In the genomic region with DNA sequence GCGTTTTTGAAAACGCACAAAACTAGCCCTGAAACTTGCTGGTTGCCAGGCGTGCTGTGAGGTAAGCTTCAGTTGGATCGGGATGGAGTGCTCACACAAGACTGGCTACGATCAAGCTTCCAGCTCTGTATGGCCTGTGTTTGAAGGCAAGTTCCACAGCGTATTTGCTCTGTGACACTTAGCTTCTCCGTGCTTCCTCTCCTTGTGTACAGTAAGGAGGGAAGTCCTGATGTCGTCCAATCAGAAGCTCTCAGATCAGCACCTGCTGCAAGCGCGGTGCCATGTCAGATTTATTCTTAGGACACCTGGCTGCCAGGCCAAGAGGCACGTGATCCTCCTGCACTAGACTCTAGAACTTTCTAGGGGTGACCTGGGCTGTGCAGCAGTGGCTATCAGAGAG, we compare ENCODE assay signal across 21 mouse cellular contexts.
DNase-seq lines count a peak whose midpoint lies in the region; ATAC-seq and TF ChIP-seq lines count a peak whose summit lies in the region.
"Had no signal": no experiment of that assay in that cellular context is flagged by ENCODE, and none has a peak within 500 bp of the region (broad histone marks: within the 10 kb centered on the region; RNA-seq: fewer than 3 reads in every experiment).

No protein-coding gene starts in this region.

- H3K4me3 ChIP-seq in forebrain, embryonic 10.5 days: no peak overlapping the region
- no peak overlapping the region for H3K4me3 ChIP-seq in forebrain, embryonic 11.5 days (ENCODE audit: low read depth, low read length)
- H3K4me3 ChIP-seq in lung, embryonic 14.5 days (ENCODE audit: low read depth, low read length): no peak overlapping the region
- H3K4me3 ChIP-seq in limb, embryonic 12.5 days (replicated peaks): no peak overlapping the region
- H3K4me3 ChIP-seq: embryonic facial prominence, embryonic 12.5 days; forebrain, embryonic 13.5 days; heart, adult 2 months; liver, embryonic 13.5 days; megakaryocyte, embryonic 14.5 days had no signal

- no peak for TF ChIP-seq CTCF in lung, embryonic 14.5 days (IDR thresholded peaks at IDR 0.05; ENCODE audit: low read depth)

- H3K9ac ChIP-seq in forebrain, embryonic 11.5 days (ENCODE audit: low read length): no peak overlapping the region
- H3K9ac ChIP-seq in lung, embryonic 14.5 days: no peak overlapping the region
- H3K9ac ChIP-seq in limb, embryonic 12.5 days (replicated peaks): no peak overlapping the region
- H3K9ac ChIP-seq: embryonic facial prominence, embryonic 12.5 days; forebrain, embryonic 13.5 days; heart, embryonic 13.5 days; liver, embryonic 13.5 days had no signal

- WGBS in forebrain, embryonic 10.5 days: 88% methylated on average over 11 of the region's 11 CpGs
- 89% methylated on average over 11 of the region's 11 CpGs for WGBS in forebrain, embryonic 11.5 days
- WGBS in lung, embryonic 14.5 days: 66% methylated on average over 11 of the region's 11 CpGs
- 83% methylated on average over 11 of the region's 11 CpGs for WGBS in limb, embryonic 12.5 days

- no peak overlapping the region for H3K4me2 ChIP-seq in forebrain, embryonic 11.5 days (ENCODE audit: low read depth, low read length, severe bottlenecking)
- no peak overlapping the region for H3K4me2 ChIP-seq in lung, embryonic 14.5 days
- peak overlapping the region; percentile 62; the same call in 1 of the 2 replicates for H3K4me2 ChIP-seq in limb, embryonic 12.5 days
- H3K4me2 ChIP-seq: liver, embryonic 13.5 days had no signal

- DNase-seq in cerebellum, adult 11-12 months: peak; percentile 54
- DNase-seq in cerebellum, postnatal 4 days (ENCODE audit: low spot score in 2 of 2): no peak
- no peak for DNase-seq in forebrain, embryonic 10.5 days (ENCODE audit: extremely low spot score, low spot score)
- no peak for DNase-seq in forebrain, embryonic 11.5 days (ENCODE audit: low spot score)
- peak; percentile 3 for DNase-seq in lung, embryonic 14.5 days
- no peak for DNase-seq in lung, postnatal 36 days
- no peak for DNase-seq in layer of hippocampus, postnatal 36 days
- DNase-seq: adrenal gland, postnatal 10 days; gastrocnemius, postnatal 36 days; heart, adult 2 months; heart, postnatal 14 days; kidney, adult 18-20 months; kidney, postnatal 14 days; liver, embryonic 13.5 days; lung, adult 2 months had no signal

- peaks cover 61% of the 10 kb centered on the region for H3K4me1 ChIP-seq in forebrain, embryonic 10.5 days
- peaks cover 10% of the 10 kb centered on the region for H3K4me1 ChIP-seq in forebrain, embryonic 11.5 days (replicated peaks; ENCODE audit: control insufficient read depth, insufficient read depth, low read length)
- no peaks in the 10 kb centered on the region for H3K4me1 ChIP-seq in lung, embryonic 14.5 days (ENCODE audit: insufficient read depth)
- peaks cover 32% of the 10 kb centered on the region for H3K4me1 ChIP-seq in limb, embryonic 12.5 days (replicated peaks)
- H3K4me1 ChIP-seq: liver, embryonic 13.5 days; megakaryocyte, embryonic 14.5 days had no signal

- no peaks in the 10 kb centered on the region for H3K36me3 ChIP-seq in forebrain, embryonic 10.5 days (replicated peaks)
- H3K36me3 ChIP-seq in forebrain, embryonic 11.5 days (ENCODE audit: control insufficient read depth, insufficient read depth, low read length): no peaks in the 10 kb centered on the region
- H3K36me3 ChIP-seq in lung, embryonic 14.5 days (ENCODE audit: insufficient read depth): no peaks in the 10 kb centered on the region
- no peaks in the 10 kb centered on the region for H3K36me3 ChIP-seq in limb, embryonic 12.5 days
- H3K36me3 ChIP-seq: embryonic facial prominence, embryonic 12.5 days; heart, embryonic 13.5 days; liver, embryonic 13.5 days had no signal

- H3K9me3 ChIP-seq in forebrain, embryonic 10.5 days: no peaks in the 10 kb centered on the region
- no peaks in the 10 kb centered on the region for H3K9me3 ChIP-seq in forebrain, embryonic 11.5 days (ENCODE audit: control insufficient read depth, low read length)
- no peaks in the 10 kb centered on the region for H3K9me3 ChIP-seq in lung, embryonic 14.5 days (ENCODE audit: low read depth, low read length)
- no peaks in the 10 kb centered on the region for H3K9me3 ChIP-seq in limb, embryonic 12.5 days
- H3K9me3 ChIP-seq: embryonic facial prominence, embryonic 12.5 days; forebrain, embryonic 13.5 days; heart, embryonic 13.5 days; liver, embryonic 13.5 days; megakaryocyte, embryonic 14.5 days had no signal

- no peak for ATAC-seq in forebrain, embryonic 11.5 days (replicated peaks; ENCODE audit: low FRiP score)
- no peak for ATAC-seq in lung, embryonic 14.5 days (ENCODE audit: insufficient read depth)
- ATAC-seq in limb, embryonic 12.5 days (ENCODE audit: insufficient number of reproducible peaks, insufficient read depth, low FRiP score, low TSS enrichment, low read depth): no peak

- H3K27ac ChIP-seq in forebrain, embryonic 10.5 days: peak overlapping the region; percentile 58; the same call in 1 of the 2 replicates
- no peak overlapping the region for H3K27ac ChIP-seq in forebrain, embryonic 11.5 days (ENCODE audit: low read depth, low read length)
- no peak overlapping the region for H3K27ac ChIP-seq in lung, embryonic 14.5 days (ENCODE audit: low read depth)
- no peak overlapping the region for H3K27ac ChIP-seq in limb, embryonic 12.5 days
- H3K27ac ChIP-seq: embryonic facial prominence, embryonic 12.5 days; heart, adult 2 months; heart, embryonic 13.5 days; layer of hippocampus, adult 2 months; liver, embryonic 13.5 days had no signal

- peaks cover 13% of the 10 kb centered on the region; the same call in 1 of the 2 replicates for H3K27me3 ChIP-seq in forebrain, embryonic 10.5 days (ENCODE audit: poor library complexity, severe bottlenecking)
- no peaks in the 10 kb centered on the region for H3K27me3 ChIP-seq in forebrain, embryonic 11.5 days (ENCODE audit: control insufficient read depth, insufficient read depth, low read length)
- no peaks in the 10 kb centered on the region for H3K27me3 ChIP-seq in lung, embryonic 14.5 days (ENCODE audit: insufficient read depth, low read length)
- H3K27me3 ChIP-seq in limb, embryonic 12.5 days: 0 out of 2 replicates have a peak, but pooled peaks cover 7% of the 10 kb centered on the region
- H3K27me3 ChIP-seq: embryonic facial prominence, embryonic 12.5 days; forebrain, embryonic 13.5 days; liver, embryonic 13.5 days; megakaryocyte, embryonic 14.5 days had no signal

Comparison
In these comparisons a context has a peak if more than half of its experiments do, and no peak if none do; other contexts are left out.
1. DNase-seq: peak in cerebellum, adult 11-12 months (single experiment) and lung, embryonic 14.5 days (single experiment); none in cerebellum, postnatal 4 days (0 of 2), forebrain, embryonic 10.5 days (single experiment), forebrain, embryonic 11.5 days (single experiment), lung, postnatal 36 days (single experiment) and layer of hippocampus, postnatal 36 days (0 of 2).